Mouse (Mus musculus) CD4-positive, CD25-positive, alpha-beta regulatory T cell, adult 4 months (primary cell): ENCODE results near the gene Zfp654. TPM values are rescaled to one million over a fixed set of nuclear protein-coding genes. Genes with fewer than 3 reads are reported as not detected.
A peak's percentile ranks its signal among the peaks of the same experiment; 100 is the strongest.
"Not testable (repeated sequence)": the region's sequence is repeated elsewhere in the genome, so short reads cannot be mapped to it uniquely, and the experiment has no call there.

Source experiments
- ATAC-seq: one replicate; pipeline ENCODE4 v1.8.0; 2017
- polyA plus RNA-seq, 2 experiments: library from polyadenylated mRNA; unstranded; fragments of 100-300 nt; shearing (Covaris generic); gene quantifications; one replicate each; pipeline ENCODE4 v1.2.1; 2017

The Zfp654 gene
- polyA plus RNA-seq = 10 to 100 TPM in 1 of 2 experiments, 1 to 10 TPM in 1; 6.1 to 10.7 TPM

DNA sequence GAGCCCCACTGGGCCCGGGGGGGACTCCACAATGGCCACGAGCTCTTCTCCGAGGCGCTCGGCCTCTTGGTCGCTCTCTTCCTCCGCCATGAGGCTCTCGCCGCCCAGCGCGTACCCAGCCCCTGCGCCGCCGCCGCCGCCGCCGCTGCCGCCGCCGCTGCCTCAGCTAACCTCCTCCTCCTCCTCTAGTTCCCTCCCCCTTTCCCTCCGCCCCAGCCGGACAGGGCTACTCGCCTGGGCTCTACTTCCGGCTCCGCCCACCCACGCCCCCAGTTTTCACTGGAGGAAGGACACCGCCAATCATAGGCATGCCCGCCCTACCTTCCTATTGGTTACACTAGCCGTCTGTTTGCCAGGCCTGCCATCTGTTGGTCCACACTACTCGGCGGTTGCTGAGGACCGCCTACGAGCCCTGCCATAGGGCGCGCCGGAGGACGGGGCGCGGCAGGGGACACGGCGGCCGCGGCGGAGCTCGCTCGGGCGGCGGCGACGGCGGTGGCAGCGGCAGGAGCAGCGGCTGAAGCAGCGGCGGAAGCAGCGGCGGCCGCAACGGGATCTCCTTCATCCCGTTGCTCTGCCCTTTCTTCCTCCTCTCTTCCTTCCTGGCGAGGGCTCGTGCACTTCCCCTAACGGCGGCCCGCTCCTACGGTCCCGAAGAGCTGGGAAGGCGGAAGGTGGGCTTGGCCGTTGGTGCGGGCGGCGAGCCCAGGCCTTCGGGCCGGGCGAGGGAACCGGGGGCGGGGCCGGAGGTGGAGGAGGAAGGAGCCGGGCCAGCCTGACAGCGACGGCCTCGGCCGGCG is at the start of gene Zfp654, which contains the start of gene Cggbp1:
TSS of gene Zfp654 (minus strand) at position 90 of the 800 bp plus-strand sequence.
TSS of gene Cggbp1 (plus strand) at position 434 of the 800 bp plus-strand sequence.
- ATAC-seq = peak; percentile 92

DNA sequence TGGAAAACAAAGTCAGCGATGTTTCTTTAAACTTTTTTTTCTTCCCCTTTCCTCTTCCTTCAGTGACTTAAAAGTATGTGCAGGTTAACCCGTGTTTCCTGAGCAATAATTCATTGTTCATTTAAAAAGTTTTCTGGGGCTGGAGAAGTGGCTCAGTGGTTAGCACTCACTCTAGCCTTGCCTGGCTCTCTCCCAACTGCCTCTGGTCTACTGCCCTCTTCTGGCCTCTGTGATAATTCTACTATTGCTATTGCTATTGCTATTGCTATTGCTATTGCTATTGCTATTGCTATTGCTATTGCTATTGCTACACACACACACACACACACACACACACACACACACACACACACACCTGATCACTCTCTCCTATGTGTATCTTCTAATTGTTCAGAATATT is 47.6 kb upstream of the Zfp654 start:
- peak; percentile 82 for ATAC-seq

DNA sequence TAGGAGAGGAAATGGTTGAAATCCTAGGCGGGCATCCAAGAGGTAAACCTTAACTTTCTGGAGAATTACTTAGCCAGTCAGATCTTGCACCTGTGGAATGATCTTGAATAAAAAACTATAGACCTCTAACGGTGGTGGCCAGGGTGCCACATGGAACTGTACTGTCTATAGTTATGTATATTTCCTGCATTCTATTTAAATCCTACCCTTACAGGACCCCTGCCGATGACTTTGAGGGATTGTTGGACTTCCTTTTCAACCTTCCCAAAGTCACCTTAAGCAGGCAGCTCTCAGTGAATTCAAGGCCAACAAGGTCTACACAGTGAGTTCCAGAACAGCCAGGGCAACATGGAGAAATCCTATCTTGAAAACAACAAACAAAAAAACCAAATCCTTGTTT is 38.0 kb upstream of the Zfp654 start:
- no peak for ATAC-seq

DNA sequence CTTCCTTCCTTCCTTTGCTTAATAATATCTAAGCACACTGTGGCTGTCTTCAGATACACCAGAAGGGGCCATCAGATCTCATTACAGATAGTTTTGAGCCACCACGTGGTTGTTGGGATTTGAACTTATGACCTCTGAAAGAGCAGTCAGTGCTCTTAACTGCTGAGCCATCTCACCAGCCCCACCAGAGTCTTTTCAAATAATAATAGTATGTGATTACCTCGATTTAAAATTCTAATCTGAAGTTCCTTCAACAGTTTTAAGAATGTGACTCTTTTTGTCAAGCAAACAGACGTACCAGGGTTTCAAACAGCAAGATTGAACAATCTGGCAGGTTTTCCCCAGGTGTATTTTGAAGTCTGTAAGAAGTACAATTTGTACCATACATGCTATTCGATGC is 34.1 kb upstream of the Zfp654 start:
- ATAC-seq = no peak

DNA sequence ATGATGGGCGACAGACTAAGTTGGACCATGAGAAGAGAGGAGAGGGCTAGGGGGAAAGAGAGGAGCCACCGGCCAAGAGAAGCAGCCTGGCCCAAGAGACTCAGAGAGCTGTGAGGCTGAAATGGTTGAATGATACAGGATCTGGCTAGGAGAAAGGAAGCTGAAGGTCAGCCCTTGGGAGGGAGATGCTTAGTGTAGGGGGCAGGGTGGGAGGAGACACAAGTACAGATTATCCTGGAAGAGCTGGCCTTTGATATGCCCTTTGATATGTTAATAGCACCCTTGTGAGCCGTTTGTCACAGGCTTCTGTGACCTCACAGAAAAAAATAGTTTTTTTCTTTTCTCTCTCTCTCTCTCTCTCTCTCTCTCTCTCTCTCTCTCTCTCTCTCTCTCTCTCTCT is 33.7 kb upstream of the Zfp654 start:
- no peak for ATAC-seq

DNA sequence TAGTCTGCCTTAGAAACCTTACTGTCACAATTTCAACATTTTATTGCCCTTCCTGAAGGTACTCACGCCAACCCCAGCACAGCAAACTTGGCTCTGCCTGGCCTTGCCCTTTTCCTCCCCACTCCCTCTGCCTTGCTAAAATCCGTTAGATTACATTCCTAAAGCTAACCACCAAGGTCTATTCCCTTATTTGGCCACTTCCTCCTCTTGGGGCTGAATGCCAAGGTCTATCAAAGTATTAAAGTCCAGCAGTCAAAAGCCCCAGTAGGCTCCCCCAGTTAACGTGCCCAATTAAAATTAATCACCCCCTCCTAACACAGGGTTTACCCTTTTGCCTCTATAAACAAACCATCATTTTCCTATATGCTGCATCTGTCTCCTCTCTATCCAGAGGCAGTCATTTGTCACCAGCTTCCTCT is 33.0 kb upstream of the Zfp654 start:
- no peak for ATAC-seq

DNA sequence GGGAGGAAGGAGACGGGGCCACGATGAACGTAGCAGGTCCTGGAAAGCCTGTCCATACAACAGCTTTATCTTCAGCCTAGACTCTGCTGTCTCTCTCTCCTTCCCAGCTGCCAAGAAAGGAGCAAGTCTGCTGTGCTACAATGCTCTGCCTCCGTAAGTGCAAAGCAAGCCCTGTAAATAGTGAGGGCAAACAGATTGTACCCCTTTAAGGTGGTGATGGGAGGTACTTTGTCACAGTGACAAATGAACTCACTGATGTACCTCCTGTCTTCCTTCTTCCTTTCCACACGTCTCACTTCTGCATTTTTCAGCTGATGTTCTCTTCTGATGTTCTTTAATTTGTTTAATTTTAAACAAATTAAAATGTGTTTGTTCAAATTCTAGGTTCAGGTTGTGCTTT is 32.4 kb upstream of the Zfp654 start:
- ATAC-seq = no peak

DNA sequence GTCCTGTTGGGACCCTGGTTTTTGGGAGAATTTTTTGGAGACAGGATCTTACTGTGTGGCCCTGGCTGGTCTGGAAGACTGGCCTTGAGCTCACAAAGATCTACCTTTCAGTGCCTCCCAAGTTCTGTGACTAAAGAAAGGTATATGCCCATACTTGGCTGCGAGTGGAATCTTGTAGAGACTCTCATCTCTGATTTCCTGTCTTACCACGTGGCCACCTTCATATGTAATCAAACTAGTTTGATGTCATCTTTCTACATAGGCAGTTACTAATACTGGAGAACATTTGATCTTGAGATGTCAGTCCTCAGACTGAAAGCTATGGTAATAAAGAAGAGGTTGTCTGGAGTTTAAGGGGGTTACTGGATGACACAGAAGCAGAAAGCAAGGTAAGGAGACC is 30.0 kb upstream of the Zfp654 start:
- ATAC-seq = peak; percentile 60

DNA sequence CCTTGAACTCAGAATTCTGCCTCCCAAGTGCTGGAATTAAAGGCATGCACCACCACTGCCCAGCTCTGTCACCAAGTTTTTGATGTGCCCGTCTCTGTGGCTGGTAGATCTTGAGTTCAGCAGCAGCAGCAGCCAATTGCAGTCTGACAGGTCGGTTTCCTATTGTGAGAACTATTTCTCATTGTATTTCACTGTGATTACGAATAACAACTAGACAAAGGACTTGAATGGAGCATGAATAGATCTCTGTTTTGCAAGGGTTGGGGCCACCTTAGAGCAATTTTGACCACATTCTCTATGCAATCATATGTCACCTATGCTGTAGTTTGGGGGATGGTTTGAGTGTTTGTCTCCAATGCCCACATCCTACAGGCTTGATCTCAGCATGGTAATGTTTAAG is 29.5 kb upstream of the Zfp654 start:
- ATAC-seq = no peak

DNA sequence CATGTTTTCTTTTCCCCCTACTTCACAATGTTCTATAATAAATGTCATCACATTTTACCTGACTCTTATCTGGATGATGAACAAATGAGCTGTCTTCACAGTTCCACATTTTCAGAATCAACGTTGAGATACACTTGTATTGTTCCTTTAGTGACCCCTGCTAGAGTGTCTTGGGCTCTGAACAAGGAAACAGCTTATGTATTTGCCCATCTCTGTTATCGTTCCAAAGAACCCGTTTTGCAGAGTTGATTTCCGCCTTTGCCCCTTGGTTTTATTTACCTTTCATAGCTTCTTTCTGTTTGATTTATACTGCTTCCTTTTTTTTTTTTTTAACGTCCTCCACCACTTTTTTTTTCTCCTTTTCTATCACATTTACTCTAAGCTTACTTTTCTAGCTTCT is 28.3 kb upstream of the Zfp654 start:
- ATAC-seq = no peak

DNA sequence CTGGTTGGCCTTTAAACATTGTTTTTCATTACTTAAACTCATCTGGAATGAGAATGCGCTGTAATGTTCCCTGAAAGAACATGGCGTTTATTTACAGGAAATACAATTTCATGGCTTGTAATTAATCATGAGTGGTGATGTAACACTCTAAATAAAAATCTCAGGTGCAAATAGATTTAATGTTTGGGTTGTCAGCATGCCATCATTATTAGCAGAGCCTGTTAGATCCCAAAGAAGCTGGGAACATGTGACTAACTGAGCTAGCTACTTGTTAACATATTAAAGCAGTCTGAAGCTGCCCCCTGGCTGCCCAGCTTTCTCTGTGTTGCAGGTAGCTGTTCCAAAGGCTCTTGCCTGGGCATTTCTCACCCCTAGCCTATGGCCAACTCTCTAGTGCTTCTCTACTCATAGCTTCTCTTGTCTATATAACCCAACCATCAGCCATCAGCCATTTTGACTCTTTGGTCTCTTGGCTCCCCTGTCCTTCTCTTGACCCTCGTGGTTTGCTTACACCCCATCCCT is 27.2 kb upstream of the Zfp654 start:
- ATAC-seq = no peak

DNA sequence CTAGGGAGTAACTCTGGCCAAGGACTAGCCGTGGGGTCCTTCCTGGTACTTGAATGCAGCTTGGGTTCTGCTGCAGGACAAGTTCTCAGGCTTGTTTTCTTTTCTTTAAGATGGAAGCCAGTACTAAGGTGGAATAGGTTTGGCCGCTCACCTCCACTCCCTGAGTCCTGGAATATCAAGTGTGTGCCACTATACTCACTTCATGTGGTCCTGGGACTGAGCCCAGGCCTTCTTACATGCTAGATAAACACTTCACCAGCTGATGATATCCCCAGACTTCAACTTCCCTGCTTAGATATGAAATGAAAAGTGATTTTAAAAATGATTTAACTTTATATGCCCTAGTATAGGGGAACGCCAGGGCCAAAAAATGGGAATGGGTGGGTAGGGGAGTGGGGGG is 25.9 kb upstream of the Zfp654 start:
- ATAC-seq = no peak

DNA sequence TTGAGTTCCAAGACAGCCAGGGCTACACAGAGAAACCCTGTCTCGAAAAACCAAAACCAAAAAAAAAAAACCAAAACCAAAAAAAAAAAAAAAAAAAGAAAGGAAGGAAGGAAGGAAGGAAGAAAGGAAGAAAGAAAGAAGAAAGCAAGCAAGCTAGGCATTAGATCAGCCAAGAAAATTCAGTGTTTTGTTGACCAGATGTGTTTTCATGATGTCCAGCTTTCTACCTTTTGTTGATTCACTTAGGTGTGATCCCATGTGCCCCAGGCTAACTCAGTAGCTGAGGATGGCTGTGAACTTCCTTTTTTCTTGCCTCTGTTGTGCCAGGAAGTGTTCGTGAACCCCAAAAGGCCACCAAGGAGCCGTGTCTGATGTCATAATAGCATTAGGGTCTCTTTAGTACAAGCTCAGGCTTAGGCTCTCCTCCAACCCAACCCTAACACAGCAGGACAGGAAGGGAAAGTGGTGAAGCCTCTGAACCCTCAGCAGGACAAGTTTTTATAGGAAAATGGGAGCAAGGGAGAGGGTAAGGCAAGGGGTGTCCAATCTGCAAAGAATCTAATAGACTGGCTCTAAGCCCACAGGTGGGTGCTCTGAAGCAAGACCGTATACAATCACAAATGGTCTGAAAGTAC is 25.3 kb upstream of the Zfp654 start:
- no peak for ATAC-seq

DNA sequence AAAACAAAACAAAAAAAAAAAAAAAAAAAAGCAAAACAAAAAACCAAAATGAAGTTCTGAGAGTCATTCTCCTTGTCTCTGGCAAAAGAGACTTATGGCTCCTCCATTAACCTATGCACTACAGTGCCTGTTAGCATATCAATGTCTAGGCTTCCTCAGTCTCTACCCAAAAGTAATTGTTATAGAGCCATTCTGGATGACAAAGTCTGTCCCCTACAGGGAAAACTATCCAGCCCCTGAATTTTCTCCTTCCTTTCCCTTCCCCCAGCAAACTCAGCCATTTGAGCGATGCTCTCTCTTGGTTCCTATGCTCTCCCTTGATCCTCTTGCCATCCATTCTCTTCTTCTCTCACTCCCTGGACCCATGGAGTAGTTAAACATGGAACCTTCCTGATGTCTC is 24.4 kb upstream of the Zfp654 start:
- no peak for ATAC-seq

DNA sequence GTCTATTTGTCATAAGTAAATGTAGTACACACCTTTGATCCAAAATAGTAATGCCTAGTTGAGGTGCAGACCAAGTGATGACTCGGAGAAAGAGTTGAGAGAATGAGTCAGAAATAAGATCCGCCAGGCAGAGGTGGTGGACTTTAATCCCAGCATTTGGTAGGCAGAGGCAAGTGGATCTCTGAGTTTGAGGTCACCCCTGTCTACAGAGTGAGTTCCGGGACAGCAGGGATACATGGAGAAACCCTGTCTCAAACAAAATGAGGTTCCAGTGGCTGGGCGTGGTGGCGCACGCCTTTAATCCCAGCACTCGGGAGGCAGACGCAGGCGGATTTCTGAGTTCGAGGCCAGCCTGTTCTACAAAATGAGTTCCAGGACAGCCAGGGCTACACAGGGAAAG is 23.9 kb upstream of the Zfp654 start:
- ATAC-seq = no peak

DNA sequence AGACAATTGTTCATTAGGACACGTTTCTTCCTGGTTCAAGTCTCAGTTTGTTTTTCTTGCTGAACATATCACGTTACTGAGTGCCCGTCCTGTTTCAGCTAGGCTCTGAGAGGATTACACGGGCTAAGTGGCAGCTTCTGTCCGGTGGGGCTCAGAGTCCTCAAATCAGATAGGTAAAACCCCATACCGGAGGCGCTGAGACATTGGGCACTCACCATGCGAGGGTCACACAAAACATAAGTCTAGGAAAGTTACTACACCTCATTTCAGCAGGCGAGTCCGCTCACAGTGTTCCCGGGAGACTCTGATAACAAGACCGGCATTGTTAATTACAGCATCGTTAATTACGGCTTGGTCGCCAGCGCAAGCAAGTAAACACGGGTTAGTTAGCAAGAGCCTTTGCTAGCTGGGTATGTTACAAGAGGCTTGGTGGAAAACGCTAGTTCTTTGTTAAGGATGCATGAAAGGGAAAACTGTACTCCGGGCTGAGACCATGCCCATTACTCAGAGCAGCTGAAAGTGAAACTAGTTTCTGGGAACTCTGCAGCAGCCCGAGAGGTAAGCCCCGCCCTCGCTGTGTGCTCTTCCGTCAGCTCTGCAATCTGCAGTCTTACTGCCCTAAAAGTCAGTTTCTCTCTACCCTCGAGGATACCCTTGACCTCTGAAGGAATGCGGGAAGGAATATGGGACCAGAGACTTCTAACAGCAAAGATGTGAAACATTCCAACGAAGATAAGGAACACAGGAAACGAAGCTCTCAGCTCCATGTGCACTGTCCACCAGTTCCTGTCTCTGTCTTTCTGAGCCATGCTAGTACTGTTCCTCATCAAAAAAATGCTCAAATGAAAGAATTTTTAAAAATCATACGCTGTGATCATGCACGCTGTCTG is 22.2 kb upstream of the Zfp654 start:
- peak; percentile 94 for ATAC-seq

DNA sequence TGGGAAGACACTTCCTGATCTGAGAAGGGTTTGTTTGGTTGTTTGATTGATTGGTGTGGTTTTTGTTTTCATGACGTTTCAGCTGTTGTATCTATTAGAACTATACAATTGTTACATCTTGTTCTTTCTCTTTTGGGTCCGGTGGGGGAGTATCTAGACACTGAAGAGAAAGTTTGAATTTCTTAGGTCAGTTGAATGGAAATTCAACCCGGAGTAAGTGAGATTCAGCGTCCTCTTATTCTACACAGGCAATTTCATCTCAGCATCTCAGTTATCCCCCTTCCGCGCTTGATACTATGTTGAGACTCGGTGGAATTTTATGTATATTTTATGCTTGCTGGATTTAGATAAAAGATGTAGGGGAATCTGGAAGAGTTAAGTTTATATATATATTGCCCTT is 21.4 kb upstream of the Zfp654 start:
- peak; percentile 16 for ATAC-seq

DNA sequence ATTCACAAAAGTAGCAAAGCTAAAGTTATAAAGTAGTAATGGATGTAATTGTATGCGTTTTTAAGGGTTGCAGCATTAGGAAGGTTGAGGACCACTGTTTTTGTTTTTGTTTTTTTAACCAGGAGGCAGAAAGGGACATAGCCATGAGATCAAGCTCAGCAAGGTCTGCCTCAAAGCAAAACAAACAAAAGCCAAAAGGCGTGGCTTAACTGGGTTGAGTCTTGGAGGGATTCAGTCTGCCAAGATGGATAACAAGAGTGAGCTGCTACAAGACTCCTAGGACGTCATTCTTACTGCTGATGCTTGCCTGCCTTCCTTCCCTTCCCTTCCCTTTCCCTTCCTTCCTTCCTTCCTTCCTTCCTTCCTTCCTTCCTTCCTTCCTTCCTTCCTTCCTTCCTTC is 20.8 kb upstream of the Zfp654 start:
- no peak for ATAC-seq

DNA sequence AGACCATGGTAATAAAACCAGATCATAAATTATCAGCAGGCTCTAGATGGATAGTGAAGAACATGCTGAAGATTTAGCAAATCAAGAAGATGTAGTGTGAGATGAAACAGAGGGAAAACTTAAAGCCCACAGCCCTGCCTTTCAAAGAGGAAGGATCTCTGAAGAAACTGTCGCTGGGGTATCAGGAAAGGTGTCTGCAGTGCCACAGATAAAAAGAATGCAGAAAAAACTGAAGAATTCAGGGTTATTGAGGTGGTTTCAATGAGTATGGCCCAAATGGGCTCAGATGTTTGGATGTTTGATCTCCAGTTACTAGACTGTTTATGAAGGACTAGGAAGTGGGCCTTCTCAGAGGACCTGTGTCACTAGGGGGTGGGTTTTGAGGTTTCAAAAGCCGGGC is 18.2 kb upstream of the Zfp654 start:
- ATAC-seq = no peak

DNA sequence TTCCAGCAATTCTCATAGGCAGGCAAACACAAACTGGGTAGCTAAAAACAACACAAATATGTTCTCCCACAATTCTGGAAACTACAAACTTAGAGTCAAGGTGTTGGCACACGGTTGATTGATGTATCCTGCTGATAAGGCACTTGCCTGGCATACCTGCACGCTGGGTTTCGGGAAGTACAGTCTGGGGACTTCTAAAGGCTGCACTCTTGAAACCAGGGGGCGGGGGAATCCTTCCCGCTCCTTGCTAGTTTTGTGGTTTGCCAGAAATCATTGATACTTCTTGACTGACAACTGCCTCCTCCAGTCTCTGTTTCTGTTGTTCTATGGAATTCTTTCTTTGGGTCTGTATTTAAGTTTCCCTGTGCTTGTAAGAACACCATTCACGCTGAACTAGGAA is 17.2 kb upstream of the Zfp654 start:
- ATAC-seq = no peak

DNA sequence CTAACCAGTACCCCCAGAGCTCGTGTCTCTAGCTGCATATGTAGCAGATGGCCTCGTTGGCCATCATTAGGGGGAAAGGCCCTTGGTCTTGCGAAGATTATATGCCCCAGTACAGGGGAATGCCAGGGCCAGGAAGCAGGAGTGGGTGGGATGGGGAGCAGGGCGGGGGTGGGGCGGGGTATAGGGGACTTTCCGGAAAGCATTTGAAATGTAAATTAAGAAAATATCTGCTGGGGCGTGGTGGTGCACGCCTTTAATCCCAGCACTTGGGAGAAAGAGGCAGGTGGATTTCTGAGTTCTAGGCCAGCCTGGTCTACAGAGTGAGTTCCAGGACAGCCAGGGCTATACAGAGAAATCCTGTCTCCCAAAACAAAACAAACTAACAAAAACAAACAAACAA is 14.4 kb upstream of the Zfp654 start:
- ATAC-seq = not testable (repeated sequence)

DNA sequence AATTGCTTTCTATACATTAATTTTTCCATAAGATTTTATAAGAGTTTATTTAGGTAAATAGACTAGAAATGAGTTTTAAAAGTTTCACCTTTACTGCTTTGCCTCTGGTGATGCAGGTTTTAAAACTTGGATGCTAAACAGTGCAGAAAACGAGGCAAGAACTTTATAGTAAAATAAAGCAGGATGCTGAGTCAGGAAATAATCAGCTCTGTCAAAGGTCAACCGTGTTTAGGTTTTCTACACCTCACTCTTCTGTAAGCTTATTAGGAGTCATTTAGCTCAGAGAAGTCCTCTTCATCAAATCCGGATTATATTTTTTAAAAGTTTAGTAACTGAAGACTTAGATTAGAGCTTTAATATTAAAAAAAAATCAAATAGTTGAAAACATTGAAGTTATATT is 5.5 kb upstream of the Zfp654 start:
- ATAC-seq = no peak

DNA sequence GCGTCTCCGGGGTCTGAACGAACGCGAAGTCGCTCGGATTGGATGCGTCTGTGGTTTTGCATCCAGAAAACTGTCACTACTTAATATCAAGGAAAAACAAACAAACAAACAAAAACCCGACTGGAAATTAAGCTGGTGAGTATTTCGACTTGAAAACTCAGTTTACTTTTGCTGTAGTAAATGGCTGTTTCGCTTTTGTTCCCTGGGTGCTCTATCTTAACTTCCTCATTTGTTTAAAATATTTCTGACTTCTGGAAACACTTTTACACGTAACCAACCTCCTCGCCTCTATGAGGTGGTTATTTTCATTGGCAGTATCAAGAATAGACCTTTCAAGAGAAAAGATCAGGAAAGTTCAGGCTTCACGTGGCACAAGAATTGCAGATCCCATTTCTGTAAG is 1.4 kb upstream of the Zfp654 start:
- no peak for ATAC-seq
